Mouse (Mus musculus): ENCODE results near the gene Casc1.

The Casc1 gene

DNA sequence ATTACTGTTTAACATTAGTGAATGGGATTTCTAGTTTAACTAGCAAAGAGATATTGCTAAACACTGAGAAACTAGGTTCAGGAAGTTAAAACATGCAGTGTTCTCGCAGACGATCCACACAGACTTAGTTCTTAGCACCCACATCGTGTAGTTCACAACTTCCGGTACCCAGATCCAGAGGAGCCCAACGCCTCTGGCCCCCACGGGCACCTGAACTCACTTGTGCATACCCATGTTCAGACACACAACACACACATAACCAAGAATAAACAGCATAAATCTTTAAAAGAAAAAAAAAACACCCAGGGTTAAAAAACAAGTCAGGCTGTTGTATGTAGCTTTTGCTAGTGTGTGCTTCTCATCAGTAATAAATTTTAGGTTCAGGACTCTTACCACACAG, 6.4 kb downstream of the Casc1 start:
- no peak for DNase-seq (ENCODE audit: low read depth, low spot score)

GRCm38 (mm10) chr6:145202432-145203125, 8.2 kb downstream of the Casc1 start:
- DNase-seq (ENCODE audit: low read depth, low spot score) = no peak

- DNase-seq (ENCODE audit: low read depth, low spot score) = no peak
Measured at GRCm38 (mm10) chr6:145197949-145198686, 12.7 kb downstream of the Casc1 start.

- no peak for DNase-seq (ENCODE audit: low read depth, low spot score)
Measured at GRCm38 (mm10) chr6:145193446-145193845, 17.4 kb downstream of the Casc1 start.

DNA sequence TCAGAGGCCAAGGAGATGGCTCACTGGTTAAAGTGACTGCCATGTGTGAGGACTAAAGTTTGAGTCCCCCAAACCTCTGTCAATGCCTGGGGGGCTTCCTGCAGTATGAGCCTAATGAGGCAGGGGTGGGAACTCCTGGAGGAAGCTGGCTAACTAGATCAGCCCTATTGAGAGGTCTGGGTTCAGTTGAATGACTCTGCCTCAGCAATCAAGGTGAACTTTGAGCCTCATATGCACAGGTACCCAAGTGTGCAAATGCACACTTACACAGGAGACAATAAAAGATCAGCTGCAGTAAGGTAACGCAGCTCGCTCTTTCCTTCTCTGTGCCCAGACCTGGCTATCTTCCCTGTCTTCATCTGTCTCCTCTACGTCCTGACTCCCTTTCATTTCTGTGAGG, 17.8 kb downstream of the Casc1 start:
- DNase-seq (ENCODE audit: low read depth, low spot score) = no peak

DNA sequence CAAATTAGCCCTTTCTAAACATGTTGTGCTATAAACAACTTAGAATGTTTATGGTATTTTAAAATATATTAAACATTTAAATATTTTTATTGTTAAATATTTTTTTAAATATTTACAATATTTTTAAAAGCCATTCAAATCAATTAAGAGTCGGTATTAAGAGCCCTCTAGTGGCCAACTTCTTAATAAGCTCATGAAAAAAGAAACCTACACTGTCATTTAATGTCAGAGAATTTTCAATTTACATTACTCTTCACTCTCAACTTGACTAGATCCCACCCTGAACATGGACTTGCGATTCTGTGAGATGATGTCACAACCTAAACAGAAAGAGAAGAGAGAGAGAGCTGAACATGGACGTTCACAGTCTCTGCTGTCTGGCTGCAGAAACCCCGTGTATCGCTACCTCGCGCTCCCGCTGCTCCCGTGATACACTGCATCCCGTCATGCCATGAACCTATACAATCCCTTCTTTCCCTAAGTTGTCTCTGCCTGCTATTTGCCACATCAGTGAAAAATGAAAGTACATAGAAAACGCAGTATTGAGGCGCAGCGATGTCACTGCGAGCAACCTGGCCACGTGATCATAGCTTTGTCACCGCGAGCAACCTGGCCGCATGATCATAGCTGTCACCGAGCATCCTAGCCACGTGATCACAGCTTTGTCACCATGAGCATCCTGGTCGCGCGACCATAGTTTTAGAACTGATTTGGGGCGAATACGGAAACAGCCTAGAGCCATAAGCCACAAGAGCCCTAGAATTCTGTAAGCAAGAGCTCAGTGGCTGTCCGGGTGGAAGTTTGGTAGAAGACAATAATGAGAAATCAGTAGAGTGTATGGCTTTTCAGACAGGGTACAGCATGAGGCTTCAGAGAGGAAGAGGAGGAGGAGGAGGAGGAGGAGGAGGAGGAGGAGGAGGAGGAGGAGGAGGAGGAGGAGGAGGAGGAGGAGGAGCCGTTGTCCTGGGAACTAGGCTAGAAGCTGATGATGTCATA, 23.4 kb downstream of the Casc1 start:
- DNase-seq (ENCODE audit: low read depth, low spot score) = no peak

DNA sequence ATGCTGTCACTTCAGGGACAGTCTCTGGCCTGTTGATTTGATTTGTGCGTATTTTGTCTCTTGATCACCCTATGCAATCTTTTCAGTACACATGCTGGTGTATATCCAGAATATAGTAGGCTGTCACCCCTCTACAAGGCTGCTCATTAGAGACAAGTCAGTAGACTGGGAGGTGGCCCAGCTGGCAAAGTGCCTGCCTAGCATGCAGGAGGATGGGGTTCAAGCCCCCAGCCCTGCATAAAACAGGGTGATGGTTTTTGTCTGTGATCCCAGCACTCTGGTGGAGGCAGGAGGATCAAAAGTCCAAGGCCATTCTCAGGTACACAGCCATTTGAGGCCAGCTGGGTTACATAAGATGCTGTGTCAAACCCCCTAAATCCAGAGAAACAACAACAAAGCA, 24.7 kb downstream of the Casc1 start:
- no peak for DNase-seq (ENCODE audit: low read depth, low spot score)

DNA sequence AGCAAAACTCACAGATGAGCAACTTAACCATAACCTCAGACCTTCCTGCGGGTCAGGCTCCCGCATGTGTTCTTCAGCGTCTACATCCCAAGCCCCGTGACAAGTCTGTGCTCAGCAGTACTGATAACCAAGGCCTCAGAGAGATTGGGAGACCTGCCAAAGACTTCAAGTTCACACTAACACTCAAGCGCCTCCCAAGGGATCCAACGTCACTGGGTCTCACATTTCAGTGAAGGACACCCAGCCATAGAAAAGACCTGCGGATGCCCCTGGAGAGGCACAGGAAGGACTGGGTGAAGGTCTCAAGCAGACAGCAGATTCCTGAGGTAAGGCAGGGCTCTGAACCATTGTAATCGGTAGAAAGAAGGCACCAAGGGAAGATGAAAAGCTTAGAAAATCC, 28.8 kb downstream of the Casc1 start:
- DNase-seq (ENCODE audit: low read depth, low spot score) = peak; percentile 72

DNA sequence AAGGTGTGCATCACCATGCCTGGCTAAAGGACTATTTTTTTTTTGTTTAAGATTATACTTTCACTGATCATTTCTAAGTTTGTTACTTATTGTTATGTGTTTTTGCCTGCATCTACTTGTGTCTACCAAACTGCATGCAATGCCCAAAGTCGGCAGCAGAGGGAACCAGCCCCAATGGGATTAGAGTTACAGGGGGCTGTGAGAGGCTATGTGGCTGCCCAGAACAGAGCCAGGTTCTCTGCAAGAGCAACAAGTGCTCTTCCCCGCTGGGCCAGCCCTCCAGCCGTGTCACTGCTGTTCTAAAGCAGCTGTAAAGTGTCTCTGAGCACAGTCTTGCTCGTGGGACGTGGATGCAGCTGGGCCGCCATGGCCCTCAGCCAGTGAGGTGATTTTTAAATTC, 31.1 kb downstream of the Casc1 start:
- no peak for DNase-seq (ENCODE audit: low read depth, low spot score)

- no peak for DNase-seq (ENCODE audit: low read depth, low spot score)
Measured at GRCm38 (mm10) chr6:145176474-145176873, 34.3 kb downstream of the Casc1 start.

DNA sequence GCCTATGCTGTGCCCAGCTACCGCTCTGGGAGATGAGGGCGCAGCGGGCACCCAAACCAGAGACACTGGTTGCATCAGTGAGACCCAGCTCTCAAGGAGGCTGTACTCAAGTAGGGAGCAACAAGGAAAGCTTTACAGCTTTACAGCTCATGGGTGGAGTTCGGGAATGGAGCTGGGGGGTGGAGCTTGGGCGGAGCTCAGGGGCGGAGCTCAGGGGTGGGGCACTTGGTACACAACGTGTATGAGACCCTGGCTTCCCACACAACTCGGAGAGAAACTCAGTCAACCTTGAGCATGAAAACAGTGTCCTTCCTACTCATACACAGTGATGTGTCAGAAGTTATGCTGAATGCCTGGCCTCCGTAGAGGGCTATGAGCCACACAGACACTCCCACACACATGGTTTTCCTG, 35.2 kb downstream of the Casc1 start:
- DNase-seq (ENCODE audit: low read depth, low spot score) = no peak

- DNase-seq (ENCODE audit: low read depth, low spot score) = peak; percentile 70
Measured at GRCm38 (mm10) chr6:145173781-145174191, 37.0 kb downstream of the Casc1 start.

DNA sequence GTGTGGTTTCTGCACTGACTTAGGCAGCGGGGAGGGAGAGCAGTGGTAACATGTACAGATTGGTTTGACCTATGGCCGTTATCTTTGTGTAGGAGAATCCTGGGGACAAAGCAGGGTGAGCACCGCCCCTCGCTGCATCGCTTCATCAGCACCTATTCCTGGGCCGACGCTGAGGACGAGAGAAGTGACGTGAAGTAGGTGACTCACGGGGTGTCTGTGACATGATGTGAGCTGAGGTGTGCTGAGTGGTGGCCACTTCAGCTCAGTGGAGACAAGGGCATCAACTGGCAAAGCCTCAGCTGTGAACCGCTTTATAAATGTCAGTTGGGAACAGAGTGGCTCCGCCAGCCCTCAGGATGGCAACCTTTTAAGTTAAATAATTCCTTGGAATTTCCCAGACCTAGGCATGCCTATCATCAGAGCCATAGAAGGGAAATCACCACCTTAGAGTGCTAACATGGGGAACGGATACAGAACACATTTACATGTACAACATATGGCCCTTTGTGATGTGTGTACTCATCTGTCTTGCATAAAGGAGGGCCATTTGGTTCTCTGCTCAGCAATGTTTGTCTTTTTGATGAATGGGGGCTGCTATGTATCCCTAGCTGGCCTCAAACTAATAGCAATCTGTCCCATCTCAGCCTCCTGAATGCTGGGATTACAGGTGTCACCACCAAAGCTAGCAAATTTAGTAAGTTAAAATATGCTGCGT, 38.8 kb downstream of the Casc1 start:
- DNase-seq (ENCODE audit: low read depth, low spot score) = no peak

DNA sequence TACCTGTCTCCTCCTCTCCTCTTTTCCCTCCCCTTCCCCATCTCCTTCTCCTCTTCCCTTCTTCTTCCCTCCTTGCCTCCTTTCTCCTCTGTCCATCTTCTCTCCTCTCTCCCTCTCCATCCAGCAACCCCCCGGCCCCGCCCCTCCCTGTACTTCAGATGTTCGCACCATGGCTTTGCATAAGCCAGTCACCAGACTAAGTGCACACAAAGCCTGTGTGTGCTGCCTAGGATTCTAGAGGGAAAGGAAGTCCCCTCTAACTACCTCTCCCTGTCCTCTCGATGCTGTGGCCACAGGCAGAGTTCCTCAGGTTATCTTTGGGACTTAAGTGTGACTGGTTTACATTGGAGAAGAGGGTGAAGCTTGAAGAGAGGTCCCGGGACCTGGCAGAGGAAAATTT, 50.2 kb downstream of the Casc1 start:
- DNase-seq (ENCODE audit: low read depth, low spot score) = no peak

DNA sequence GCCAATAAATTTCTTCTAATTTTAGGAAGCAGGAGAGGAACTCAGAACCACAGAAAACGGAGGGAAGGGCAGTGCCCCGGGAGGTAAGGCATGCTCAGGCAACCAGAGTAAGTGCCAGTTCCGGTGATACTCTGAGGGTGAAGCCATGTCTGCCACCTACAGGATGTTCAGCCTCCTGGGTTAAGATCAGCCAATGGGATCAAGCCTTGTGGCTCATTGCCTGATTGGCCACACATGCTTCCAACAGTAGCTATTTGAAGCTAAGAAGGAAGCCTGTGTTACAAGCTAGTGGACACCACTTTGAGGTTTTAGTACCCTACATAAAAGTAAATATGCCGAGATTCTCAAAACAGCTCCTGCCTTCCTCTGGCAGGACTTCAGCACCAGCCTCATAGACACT, 52.2 kb downstream of the Casc1 start:
- DNase-seq (ENCODE audit: low read depth, low spot score) = no peak

DNA sequence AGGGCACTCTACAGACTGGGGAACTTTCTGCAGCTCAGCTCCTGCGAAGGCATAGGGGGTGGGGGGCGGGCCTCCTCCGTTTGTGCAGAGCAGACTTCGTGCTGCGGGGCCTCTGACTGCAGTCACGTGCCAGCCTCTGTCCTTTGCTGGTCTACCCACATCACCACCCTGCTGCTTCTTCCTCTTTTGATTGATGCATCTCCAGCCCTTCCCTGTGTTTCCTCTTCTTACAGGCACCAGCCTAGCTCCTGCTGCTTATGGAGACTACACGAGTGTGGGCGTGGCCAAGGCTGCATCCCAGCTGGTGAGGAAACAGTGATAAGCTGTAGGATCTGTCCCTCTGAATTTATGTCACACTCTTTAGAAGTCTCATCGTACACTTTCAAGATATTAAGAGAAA, 61.8 kb downstream of the Casc1 start:
- DNase-seq (ENCODE audit: low read depth, low spot score) = peak; percentile 22

DNA sequence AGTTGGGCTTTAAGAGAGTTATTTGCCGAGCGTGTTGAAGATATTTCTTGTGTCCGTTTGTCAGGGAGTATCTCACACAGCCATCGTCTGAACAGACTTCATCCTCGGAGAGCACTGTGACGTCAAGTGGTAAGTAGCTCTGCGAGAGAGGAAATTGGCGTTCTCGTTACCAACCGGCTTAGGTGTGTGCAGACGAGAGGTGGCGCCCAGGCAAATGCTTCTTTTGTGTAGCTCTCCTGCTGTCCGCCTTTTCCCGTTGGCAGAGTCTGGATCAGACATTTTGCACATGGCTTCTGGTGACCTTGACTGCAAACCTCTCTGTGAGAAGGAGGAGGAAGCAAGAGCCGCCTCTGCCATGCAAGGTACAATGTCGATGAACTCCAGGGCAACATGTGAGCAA, 63.1 kb downstream of the Casc1 start:
- DNase-seq (ENCODE audit: low read depth, low spot score) = no peak

DNA sequence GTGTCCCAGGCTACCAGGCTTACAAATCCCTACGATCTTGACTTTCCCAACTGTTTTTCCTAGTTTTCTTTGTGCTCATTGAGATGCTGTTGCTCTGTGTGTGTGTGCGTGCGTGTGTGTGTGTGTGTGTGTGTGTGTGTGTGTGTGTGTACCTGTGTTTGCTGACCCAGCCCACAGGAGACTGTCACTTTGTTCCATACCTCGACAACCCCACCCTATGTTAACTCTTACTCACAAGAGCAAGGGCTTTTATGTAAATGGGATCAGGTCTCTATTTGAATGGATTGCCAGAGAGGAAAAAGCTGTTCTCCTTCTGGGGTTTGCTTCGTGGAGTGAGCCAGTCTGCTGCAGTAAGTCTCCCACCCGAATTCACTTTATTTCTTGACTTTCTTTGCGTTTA, 65.6 kb downstream of the Casc1 start:
- no peak for DNase-seq (ENCODE audit: low read depth, low spot score)

DNA sequence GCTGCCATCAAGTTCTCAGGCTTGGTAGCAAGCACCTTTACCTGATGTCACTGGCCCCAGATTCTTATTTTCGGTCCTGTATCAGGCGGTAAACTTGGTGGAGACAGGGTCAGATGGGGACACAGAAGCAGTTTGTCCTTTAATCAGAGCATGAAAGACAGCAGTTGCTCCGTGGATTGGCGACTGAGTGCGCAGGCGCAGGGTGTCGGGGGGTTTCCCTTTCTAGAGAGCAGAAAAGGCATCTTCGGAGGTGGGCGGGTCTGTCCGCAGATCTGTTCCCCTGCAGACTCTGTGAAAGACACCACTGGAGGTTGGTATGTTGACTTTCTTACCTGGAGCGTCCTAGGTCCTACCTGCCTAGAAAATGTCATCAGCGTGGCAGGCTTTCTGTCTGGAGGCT, 69.0 kb downstream of the Casc1 start:
- DNase-seq (ENCODE audit: low read depth, low spot score) = no peak

DNA sequence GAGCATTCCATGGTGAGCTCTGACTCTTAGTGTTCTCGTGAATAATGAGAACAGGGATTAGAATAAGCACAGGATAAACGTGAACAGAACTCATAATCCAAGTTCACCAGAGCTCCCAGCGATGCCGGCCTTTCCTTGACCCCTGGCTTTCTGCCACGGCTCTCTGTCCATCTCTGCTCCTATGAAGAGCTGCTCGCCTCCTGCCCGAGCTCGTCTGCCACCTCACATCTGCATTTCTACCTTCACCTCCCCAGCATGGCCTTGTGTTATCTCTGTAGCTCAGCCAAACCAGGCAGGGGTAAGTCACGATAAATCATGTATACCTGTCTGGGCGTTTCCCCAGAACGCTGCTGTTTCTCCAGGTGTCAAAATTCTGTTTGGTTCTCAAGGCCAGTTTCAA, 70.1 kb downstream of the Casc1 start:
- no peak for DNase-seq (ENCODE audit: low read depth, low spot score)

DNA sequence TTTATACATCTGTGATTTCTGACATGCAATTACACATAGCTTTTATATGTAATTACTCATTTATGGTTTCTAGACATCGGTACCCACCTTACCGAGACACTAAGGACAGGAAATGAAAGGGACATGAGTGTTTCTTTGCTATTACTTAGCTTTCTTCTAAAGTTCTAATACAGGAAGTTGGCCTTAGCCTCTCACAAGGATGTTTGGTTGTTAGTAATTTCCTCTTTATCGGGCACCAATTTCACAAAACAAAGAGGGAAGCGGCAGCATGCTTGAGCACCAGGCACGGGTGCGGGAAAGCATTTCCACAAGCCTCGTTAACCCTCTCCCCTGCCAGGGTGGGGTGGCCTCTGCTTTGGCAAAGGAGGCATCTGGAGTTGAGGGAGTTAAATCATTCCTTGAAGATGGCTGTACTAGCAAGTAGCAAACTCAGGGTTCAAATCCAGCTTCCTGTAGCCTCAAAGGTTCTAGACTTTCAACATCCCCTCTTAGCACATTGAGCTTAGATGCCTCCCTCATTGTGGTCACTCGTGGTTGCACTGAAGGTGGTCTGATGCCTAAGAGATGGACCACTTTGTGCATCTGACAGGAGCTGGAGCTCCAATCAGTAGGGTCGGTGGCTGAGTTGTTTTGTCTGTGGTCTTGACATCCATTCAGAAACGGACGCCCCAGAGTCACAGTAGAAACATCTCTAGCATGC, 70.9 kb downstream of the Casc1 start:
- DNase-seq (ENCODE audit: low read depth, low spot score) = no peak
